Mouse (Mus musculus) myocyte (in vitro differentiated cells): ENCODE measurements around the gene Phospho2. TPM values are rescaled to one million over a fixed set of nuclear protein-coding genes. Genes with fewer than 3 reads are reported as not detected.

Source experiments
- H3K27me3 ChIP-seq: one replicate; pipeline ENCODE4 v1.6.1; 2011; ENCODE audit not compliant: control insufficient read depth, insufficient read depth, insufficient read length
- H3K36me3 ChIP-seq: one replicate; pipeline ENCODE4 v1.6.1; 2011; ENCODE audit not compliant: control insufficient read depth, insufficient read depth
- H3K4me2 ChIP-seq: one replicate; pipeline ENCODE4 v1.6.1; 2011; ENCODE audit warnings: low read depth, control low read depth
- H3K4me3 ChIP-seq: one replicate; pipeline ENCODE4 v1.5.1; 2011; ENCODE audit warnings: mild to moderate bottlenecking, control low read depth, moderate library complexity
- H3K79me2 ChIP-seq: one replicate; pipeline ENCODE4 v1.6.1; 2011; ENCODE audit not compliant: control insufficient read depth, insufficient read depth
- H3ac ChIP-seq: one replicate; pipeline ENCODE4 v1.6.1; 2011; ENCODE audit not compliant: control insufficient read depth, insufficient read length
- CEBPB ChIP-seq: IDR thresholded peaks from 2 replicates; pipeline ENCODE4 v1.6.1; 2011; ENCODE audit warnings: mild to moderate bottlenecking, moderate library complexity; ENCODE audit not compliant: poor library complexity, insufficient read depth, severe bottlenecking
- E2F4 ChIP-seq: IDR thresholded peaks from one replicate; pipeline ENCODE4 v1.6.1; 2011; ENCODE audit warnings: mild to moderate bottlenecking, control low read depth, moderate library complexity; ENCODE audit not compliant: insufficient read depth
- MAX ChIP-seq: IDR thresholded peaks from one replicate; pipeline ENCODE4 v1.6.1; 2011; ENCODE audit warnings: low read depth, mild to moderate bottlenecking, control low read depth
- MYOD1 ChIP-seq, 3 experiments: IDR thresholded peaks; one replicate each; pipeline ENCODE4 v1.6.1; 2011; ENCODE audit warnings: control low read depth in 2 of 3, low read depth in 2 of 3, mild to moderate bottlenecking in 2 of 3, moderate library complexity in 1 of 3; ENCODE audit not compliant: insufficient read length in 2 of 3, control insufficient read depth in 1 of 3
- MYOG ChIP-seq, 3 experiments: IDR thresholded peaks; one replicate each; pipeline ENCODE4 v1.6.1; 2011; ENCODE audit warnings: control low read depth in 2 of 3, low read depth in 2 of 3, mild to moderate bottlenecking in 2 of 3; ENCODE audit not compliant: insufficient read length in 2 of 3, control insufficient read depth in 1 of 3, insufficient read depth in 1 of 3
- POLR2A ChIP-seq: IDR thresholded peaks from one replicate; pipeline ENCODE4 v1.6.1; 2011; ENCODE audit warnings: low read depth, mild to moderate bottlenecking, control low read depth, moderate library complexity; ENCODE audit not compliant: insufficient read length
- POLR2AphosphoS2 ChIP-seq: IDR thresholded peaks from one replicate; pipeline ENCODE4 v1.6.1; 2011; ENCODE audit warnings: low read depth, control low read depth; ENCODE audit not compliant: insufficient read length
- REST ChIP-seq: IDR thresholded peaks from one replicate; pipeline ENCODE4 v1.6.1; 2011; ENCODE audit warnings: mild to moderate bottlenecking, control low read depth, moderate library complexity; ENCODE audit not compliant: insufficient read depth, insufficient read length
- SRF ChIP-seq: IDR thresholded peaks from one replicate; pipeline ENCODE4 v1.6.1; 2011; ENCODE audit warnings: low read depth; ENCODE audit not compliant: control insufficient read depth, insufficient read length
- TCF12 ChIP-seq: IDR thresholded peaks from one replicate; pipeline ENCODE4 v1.6.1; 2011; ENCODE audit warnings: mild to moderate bottlenecking, control low read depth; ENCODE audit not compliant: poor library complexity, insufficient read depth, severe bottlenecking
- TCF3 ChIP-seq: IDR thresholded peaks from one replicate; pipeline ENCODE4 v1.6.1; 2011; ENCODE audit warnings: low read depth, control low read depth; ENCODE audit not compliant: insufficient read length
- USF1 ChIP-seq: IDR thresholded peaks from one replicate; pipeline ENCODE4 v1.6.1; 2011; ENCODE audit warnings: low read depth, mild to moderate bottlenecking, control low read depth, moderate library complexity
- polyA plus RNA-seq: library from polyadenylated mRNA; unstranded; fragments of >200 nt; fragmentation: generic; extraction: Trizol; gene quantifications from one replicate; pipeline ENCODE4 v1.2.1, GENCODE M21; 2012; ENCODE audit warnings: missing spikeins

The Phospho2 gene
- polyA plus RNA-seq, 1 experiment, result 11.5 TPM

GRCm38 (mm10) chr2:69823129-69823677 lies 33.8 kb downstream of the Phospho2 start:
- Histone ChIP-seq H3K36me3 (no peaks in the 10 kb centered on the region), H3K79me2 (no peaks in the 10 kb centered on the region), H3ac (peak overlapping the region; percentile 58), H3K27me3 (peaks cover 15% of the 10 kb centered on the region), H3K4me2 (peak overlapping the region; percentile 67), H3K4me3 (no peak overlapping the region)
- TF ChIP-seq POLR2AphosphoS2 (no peak), POLR2A (peak; percentile 18), USF1 (no peak), MAX (no peak), MYOG (IDR thresholded peaks at IDR 0.05; ENCODE audit: control insufficient read depth in 1 of 3, insufficient read depth in 1 of 3, insufficient read length in 2 of 3, low read depth in 2 of 3) (no peak), MYOD1 (IDR thresholded peaks at IDR 0.05; ENCODE audit: control insufficient read depth in 1 of 3, insufficient read length in 2 of 3, low read depth in 2 of 3) (peak in 1 of 3 experiments; percentile 23), CEBPB (no peak), TCF12 (no peak)

DNA sequence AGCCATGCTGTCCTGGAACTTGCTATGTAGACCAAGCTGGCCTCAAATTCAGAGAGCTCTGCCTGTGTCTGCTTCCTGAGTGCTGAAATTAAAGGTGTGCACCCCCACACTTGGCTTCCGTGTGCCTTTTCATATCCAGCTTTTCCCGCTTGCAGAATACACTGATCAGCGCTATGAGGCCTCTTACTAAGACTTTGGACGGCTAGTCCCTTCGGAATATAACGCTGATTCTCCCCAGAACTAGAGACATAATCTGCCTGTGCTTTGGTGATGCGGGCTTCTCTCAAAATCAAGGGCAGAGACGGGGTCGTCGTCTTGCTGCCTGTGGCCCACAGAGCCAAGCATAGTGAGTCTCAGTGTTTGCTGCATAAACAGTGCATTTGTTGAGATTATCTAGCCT lies 36.5 kb downstream of the Phospho2 start:
- TF ChIP-seq MAX, result no peak
- no peak for TF ChIP-seq POLR2AphosphoS2
- TF ChIP-seq POLR2A, result no peak
- TF ChIP-seq TCF3, result no peak
- no peak for TF ChIP-seq USF1
- TF ChIP-seq MYOD1 (IDR thresholded peaks at IDR 0.05; ENCODE audit: control insufficient read depth in 1 of 3, insufficient read length in 2 of 3, low read depth in 2 of 3), result no peak
- TF ChIP-seq SRF, result no peak
- no peak for TF ChIP-seq E2F4
- no peak for TF ChIP-seq REST
- no peak for TF ChIP-seq CEBPB
- no peak for TF ChIP-seq TCF12
- TF ChIP-seq MYOG (IDR thresholded peaks at IDR 0.05; ENCODE audit: control insufficient read depth in 1 of 3, insufficient read depth in 1 of 3, insufficient read length in 2 of 3, low read depth in 2 of 3), result no peak
- H3K27me3 ChIP-seq, result peaks cover 8% of the 10 kb centered on the region
- no peak overlapping the region for H3K4me3 ChIP-seq
- H3K36me3 ChIP-seq, result no peaks in the 10 kb centered on the region
- H3ac ChIP-seq, result no peak overlapping the region
- no peak overlapping the region for H3K4me2 ChIP-seq
- H3K79me2 ChIP-seq, result no peaks in the 10 kb centered on the region

DNA sequence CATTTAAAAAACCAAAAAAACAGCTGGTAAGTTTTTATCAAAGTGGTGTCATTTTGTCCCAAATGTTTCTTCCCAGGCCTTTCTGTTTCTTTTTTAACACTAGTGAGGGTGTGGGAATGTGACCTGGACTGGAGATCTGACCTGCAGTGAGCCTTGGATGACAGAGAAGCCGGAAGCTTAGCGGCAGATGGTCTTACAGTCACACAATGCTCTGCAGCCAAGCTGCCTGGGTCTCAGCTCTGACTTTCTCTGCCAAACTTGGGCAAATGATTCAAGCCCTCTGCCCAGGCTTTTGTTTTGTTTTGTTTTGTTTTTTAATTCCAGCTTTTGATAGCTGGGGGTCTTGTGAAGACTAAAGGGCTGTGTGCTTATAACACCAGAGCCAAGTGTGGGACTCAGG lies 37.0 kb downstream of the Phospho2 start:
- Histone ChIP-seq H3K36me3 (no peaks in the 10 kb centered on the region), H3ac (no peak overlapping the region), H3K27me3 (peaks cover 8% of the 10 kb centered on the region), H3K4me3 (no peak overlapping the region), H3K4me2 (no peak overlapping the region), H3K79me2 (no peaks in the 10 kb centered on the region)
- TF ChIP-seq MYOD1 (IDR thresholded peaks at IDR 0.05; ENCODE audit: control insufficient read depth in 1 of 3, insufficient read length in 2 of 3, low read depth in 2 of 3) (no peak), E2F4 (no peak), USF1 (no peak), POLR2A (no peak), TCF12 (no peak), CEBPB (no peak), MYOG (IDR thresholded peaks at IDR 0.05; ENCODE audit: control insufficient read depth in 1 of 3, insufficient read depth in 1 of 3, insufficient read length in 2 of 3, low read depth in 2 of 3) (no peak), REST (no peak), POLR2AphosphoS2 (no peak), SRF (no peak), MAX (no peak), TCF3 (no peak)

DNA sequence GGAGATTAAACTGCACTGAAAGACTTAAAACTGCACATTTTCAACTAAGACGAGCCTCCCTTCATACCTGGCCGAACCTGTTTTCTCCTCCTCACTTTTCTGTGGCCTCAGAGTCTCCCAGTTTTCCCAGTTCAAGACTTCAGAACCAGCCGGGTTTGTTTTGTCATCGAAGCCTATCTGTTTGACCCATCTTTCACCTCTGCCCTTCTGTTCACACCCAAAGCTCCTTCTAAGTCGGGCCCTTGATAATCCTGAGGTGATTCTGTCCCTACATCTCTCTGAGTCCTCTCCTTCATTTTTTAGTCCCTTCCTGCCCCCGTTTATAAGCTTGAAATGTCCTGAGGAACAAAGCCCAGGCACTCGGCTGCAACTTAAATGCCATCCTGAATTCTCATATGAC lies 38.6 kb downstream of the Phospho2 start:
- no peak overlapping the region for H3ac ChIP-seq
- no peak for TF ChIP-seq POLR2A
- TF ChIP-seq REST, result no peak
- no peak for TF ChIP-seq USF1
- TF ChIP-seq TCF3, result no peak
- no peak for TF ChIP-seq POLR2AphosphoS2
- H3K4me3 ChIP-seq, result no peak overlapping the region
- no peaks in the 10 kb centered on the region for H3K27me3 ChIP-seq
- no peaks in the 10 kb centered on the region for H3K79me2 ChIP-seq
- H3K36me3 ChIP-seq, result no peaks in the 10 kb centered on the region
- no peak overlapping the region for H3K4me2 ChIP-seq

DNA sequence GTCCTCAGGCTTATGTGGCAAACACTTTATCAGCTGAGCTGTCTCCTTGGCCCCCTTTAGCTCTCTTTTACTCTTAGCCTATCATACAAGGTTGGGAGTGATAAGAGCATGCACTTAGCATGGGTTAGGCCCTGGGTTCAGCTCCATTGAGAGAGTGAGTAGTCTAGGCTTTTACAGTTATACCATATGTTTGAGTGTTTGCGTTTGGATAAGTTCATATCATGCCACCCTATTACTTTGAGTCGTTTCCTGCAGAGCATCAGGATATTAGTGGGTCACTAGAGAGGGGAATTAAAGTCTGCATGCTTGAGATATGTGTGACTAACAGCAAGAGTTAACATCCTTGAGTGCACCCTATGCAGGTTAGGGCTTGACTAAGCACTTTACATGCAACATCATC lies 40.3 kb downstream of the Phospho2 start:
- Histone ChIP-seq H3ac (no peak overlapping the region), H3K79me2 (no peaks in the 10 kb centered on the region), H3K27me3 (no peaks in the 10 kb centered on the region), H3K4me3 (no peak overlapping the region), H3K4me2 (no peak overlapping the region), H3K36me3 (no peaks in the 10 kb centered on the region)
- TF ChIP-seq TCF3 (no peak), REST (no peak), E2F4 (no peak), USF1 (no peak)
